ENCODE assay signal across 20 mouse cellular contexts in genomic region chr6:50222351-50222750, GRCm38 (mm10). TPM values are rescaled to one million over a fixed set of nuclear protein-coding genes. Genes with fewer than 3 reads are reported as not detected.
A peak's percentile ranks its signal among the peaks of the same experiment; 100 is the strongest.
DNase-seq lines count a peak whose midpoint lies in the region; TF ChIP-seq lines count a peak whose summit lies in the region.
"Had no signal": no experiment of that assay in that cellular context is flagged by ENCODE, and none has a peak within 500 bp of the region (broad histone marks: within the 10 kb centered on the region; RNA-seq: fewer than 3 reads in every experiment).

No protein-coding gene starts in this region.

- intact Hi-C loops in heart, postnatal 14 days (cut with DNase I) = loop anchor here (10.0 kb wide), 1 partner anchor 708 kb away; no protein-coding TSS in a partner anchor

- no peak overlapping the region for H3K27ac ChIP-seq in heart, embryonic 10.5 days
- H3K27ac ChIP-seq in bone marrow macrophage, adult 2 months (ENCODE audit: insufficient read depth, low read depth, low read length) = peak overlapping the region; percentile 64
- peak overlapping the region; percentile 91 for H3K27ac ChIP-seq in macrophage
- H3K27ac ChIP-seq: embryonic facial prominence, embryonic 13.5 days; embryonic facial prominence, embryonic 15.5 days; forebrain, embryonic 10.5 days; forebrain, embryonic 12.5 days had no signal

- H3K36me3 ChIP-seq in heart, embryonic 10.5 days = no peaks in the 10 kb centered on the region
- peaks cover 6% of the 10 kb centered on the region; the same call in 1 of the 2 replicates for H3K36me3 ChIP-seq in macrophage (ENCODE audit: inconsistent target)
- H3K36me3 ChIP-seq: embryonic facial prominence, embryonic 13.5 days; embryonic facial prominence, embryonic 15.5 days; forebrain, embryonic 10.5 days; forebrain, embryonic 12.5 days had no signal

- H3K27me3 ChIP-seq in heart, embryonic 10.5 days (ENCODE audit: insufficient read depth, poor library complexity, severe bottlenecking) = no peaks in the 10 kb centered on the region
- H3K27me3 ChIP-seq: embryonic facial prominence, embryonic 13.5 days; embryonic facial prominence, embryonic 15.5 days; forebrain, embryonic 12.5 days had no signal

- no peak for TF ChIP-seq POLR2A in bone marrow macrophage, adult 2 months (IDR thresholded peaks at IDR 0.05; ENCODE audit: borderline replicate concordance, low read depth, low read length)

- peak; percentile 76 for DNase-seq in heart, embryonic 10.5 days (ENCODE audit: low spot score)
- DNase-seq in heart, postnatal 14 days = no peak
- DNase-seq in cerebellum, adult 8-10 months = no peak
- DNase-seq: adrenal gland, adult 2 months; adrenal gland, postnatal 10 days; adrenal gland, postnatal 25 days; cerebellum, adult 11-12 months; cerebellum, adult 2 months; cerebellum, adult 9-11 months; cerebellum, postnatal 14 days; cerebellum, postnatal 36 days; embryo, embryonic 11 days; forebrain, postnatal 0 days had no signal

- no peak for TF ChIP-seq CTCF in bone marrow macrophage, adult 2 months (IDR thresholded peaks at IDR 0.05; ENCODE audit: low read depth, low read length)

- H3K79me2 ChIP-seq in macrophage (ENCODE audit: inconsistent target) = no peaks in the 10 kb centered on the region

- H3K9me3 ChIP-seq in heart, embryonic 10.5 days = no peaks in the 10 kb centered on the region
- H3K9me3 ChIP-seq: embryonic facial prominence, embryonic 13.5 days; embryonic facial prominence, embryonic 15.5 days; forebrain, embryonic 10.5 days; forebrain, embryonic 12.5 days had no signal

- H3K4me1 ChIP-seq in heart, embryonic 10.5 days = peaks cover 20% of the 10 kb centered on the region
- H3K4me1 ChIP-seq in bone marrow macrophage, adult 2 months (ENCODE audit: control insufficient read depth, insufficient read depth, low read length) = peaks cover 34% of the 10 kb centered on the region
- H3K4me1 ChIP-seq: embryonic facial prominence, embryonic 15.5 days; forebrain, embryonic 10.5 days; forebrain, embryonic 12.5 days had no signal

- 46% methylated on average over 5 of the region's 5 CpGs for WGBS in heart, embryonic 10.5 days
- WGBS in macrophage (ENCODE audit: missing documents) = 93% methylated on average over 5 of the region's 5 CpGs

- no peak overlapping the region for H3K4me3 ChIP-seq in heart, embryonic 10.5 days
- no peak overlapping the region for H3K4me3 ChIP-seq in bone marrow macrophage, adult 2 months (ENCODE audit: insufficient read depth, low read length)
- no peak overlapping the region; the same call in 1 of the 2 replicates for H3K4me3 ChIP-seq in macrophage (ENCODE audit: inconsistent target)
- H3K4me3 ChIP-seq: embryonic facial prominence, embryonic 13.5 days; embryonic facial prominence, embryonic 15.5 days; erythroblast, embryonic 14.5 days; forebrain, embryonic 10.5 days; forebrain, embryonic 12.5 days had no signal

RNA-seq across cellular contexts. Expression of gene Gsdme, which starts 41.3 kb away (rescaled TPM):
- polyA plus RNA-seq in heart, embryonic 10.5 days (2016; fragmentation: Nextera tagmentation; extraction: Ambion mirVana) = 29.4 and 36.6 TPM in 2 replicates
- under 1 TPM; 0.31 to 0.44 TPM for total RNA-seq in heart, postnatal 14 days (2021)
- 10.7 and 11.4 TPM in 2 replicates for polyA plus RNA-seq in bone marrow macrophage, adult 2 months (2012; ENCODE audit: insufficient read depth, insufficient read length, missing spikeins)
- 1 to 10 TPM in 24 of 26 experiments, under 1 TPM in 2; 0.67 to 9.3 (median 3.3) TPM for total RNA-seq in macrophage (2018; cell fraction: chromatin; rRNA removed)
- total RNA-seq in macrophage (2018; cell fraction: cytosol; rRNA removed) = 1 to 10 TPM; 2.7 to 5.4 (median 4.1) TPM
- 10 to 100 TPM in 1 of 26 experiments, 1 to 10 TPM in 25; 1.4 to 18.3 (median 3.7) TPM for total RNA-seq in macrophage (2018; cell fraction: nucleus; rRNA removed)
- polyA plus RNA-seq in macrophage (2018) = 3.0 to 13.4 TPM (median 4.4 TPM) in 3 replicates
